ENCODE assay signal across 8 mouse cellular contexts in the genomic region with DNA sequence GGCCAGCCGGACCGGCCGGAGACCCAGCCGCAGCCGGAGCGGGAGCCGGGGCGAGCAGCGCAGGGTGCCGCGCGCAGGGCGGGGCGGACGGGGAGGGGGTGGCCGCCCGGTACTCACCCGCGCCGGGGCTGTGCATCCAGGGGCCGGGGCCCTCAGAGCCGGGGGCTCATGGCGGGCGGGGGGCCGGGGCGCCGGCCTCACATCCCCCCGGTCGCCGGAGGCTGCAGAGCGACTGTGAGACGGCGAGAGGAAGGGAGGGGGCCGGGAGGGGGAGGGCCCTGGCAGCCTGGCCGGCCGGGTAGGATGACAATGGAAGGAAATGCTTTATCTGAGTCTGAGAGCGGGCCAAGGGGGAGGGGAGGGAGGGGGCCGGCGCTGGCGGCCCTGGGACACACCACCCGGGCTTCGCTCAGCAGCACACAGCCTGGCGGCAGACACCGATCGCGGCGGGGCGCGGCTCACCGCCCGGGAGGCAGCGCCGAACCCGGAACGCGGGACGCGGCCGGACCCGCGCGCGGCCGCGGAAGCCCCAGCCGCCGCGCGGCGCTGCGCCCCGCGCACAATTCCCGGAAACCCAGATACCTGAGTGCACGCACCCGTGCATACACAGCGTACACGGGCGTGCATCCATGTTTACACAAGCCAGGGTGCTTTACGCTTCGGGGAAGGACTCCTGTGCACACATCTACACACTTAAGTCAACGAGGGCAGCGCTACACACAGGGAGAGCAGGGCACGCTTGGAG. TPM values are rescaled to one million over a fixed set of nuclear protein-coding genes. Genes with fewer than 3 reads are reported as not detected.
DNase-seq lines count a peak whose midpoint lies in the region; ATAC-seq and TF ChIP-seq lines count a peak whose summit lies in the region.

No protein-coding gene starts in this region.

- TF ChIP-seq CTCF in layer of hippocampus, adult 2 months (conservative IDR thresholded peaks at IDR 0.05) = peak; percentile 40

- no peaks in the 10 kb centered on the region for H3K27me3 ChIP-seq in forebrain, embryonic 14.5 days (replicated peaks; ENCODE audit: control insufficient read depth, insufficient read depth, low read length)
- peaks cover 9% of the 10 kb centered on the region for H3K27me3 ChIP-seq in hindbrain, embryonic 12.5 days
- H3K27me3 ChIP-seq in limb, embryonic 12.5 days = no peaks in the 10 kb centered on the region
- H3K27me3 ChIP-seq in midbrain, embryonic 11.5 days (ENCODE audit: control insufficient read depth, insufficient read depth, low read length) = no peaks in the 10 kb centered on the region

- peak; percentile 84 for ATAC-seq in forebrain, embryonic 14.5 days
- ATAC-seq in hindbrain, embryonic 12.5 days (ENCODE audit: low FRiP score) = peak; percentile 90
- ATAC-seq in limb, embryonic 12.5 days (ENCODE audit: insufficient number of reproducible peaks, insufficient read depth, low FRiP score, low TSS enrichment, low read depth) = peak; percentile 74
- ATAC-seq in midbrain, embryonic 11.5 days (ENCODE audit: low FRiP score) = peak; percentile 90

- peak overlapping the region; percentile 73 for H3K4me2 ChIP-seq in forebrain, embryonic 14.5 days (ENCODE audit: low read length)
- peak overlapping the region; percentile 79 for H3K4me2 ChIP-seq in hindbrain, embryonic 12.5 days (replicated peaks)
- peak overlapping the region; percentile 72 for H3K4me2 ChIP-seq in limb, embryonic 12.5 days
- H3K4me2 ChIP-seq in midbrain, embryonic 11.5 days = peak overlapping the region; percentile 76

- H3K4me1 ChIP-seq in forebrain, embryonic 14.5 days (ENCODE audit: control insufficient read depth, insufficient read depth, low read length) = peaks cover 21% of the 10 kb centered on the region
- peaks cover 61% of the 10 kb centered on the region for H3K4me1 ChIP-seq in hindbrain, embryonic 12.5 days
- H3K4me1 ChIP-seq in limb, embryonic 12.5 days (replicated peaks) = peaks cover 59% of the 10 kb centered on the region
- H3K4me1 ChIP-seq in midbrain, embryonic 11.5 days (ENCODE audit: control insufficient read depth, insufficient read depth, low read length) = peaks cover 28% of the 10 kb centered on the region

- DNase-seq in layer of hippocampus, adult 2 months (ENCODE audit: low spot score in 2 of 2) = peak in 1 of 2 experiments; percentile 59
- DNase-seq in layer of hippocampus, adult 9-10 months (ENCODE audit: low spot score) = no peak
- DNase-seq in cerebellum, adult 11-12 months = peak; percentile 78
- peak; percentile 79 for DNase-seq in forebrain, embryonic 14.5 days (ENCODE audit: low spot score)
- DNase-seq in midbrain, embryonic 11.5 days (ENCODE audit: low spot score, missing footprints) = peak; percentile 96
- DNase-seq in spleen, postnatal 4 days (ENCODE audit: low spot score in 2 of 2) = peak; percentile 44 to 77

- under 1% methylated on average over 72 of the region's 84 CpGs for WGBS in forebrain, embryonic 14.5 days
- under 1% methylated on average over 73 of the region's 84 CpGs for WGBS in hindbrain, embryonic 12.5 days
- WGBS in limb, embryonic 12.5 days = 1% methylated on average over 61 of the region's 84 CpGs
- WGBS in midbrain, embryonic 11.5 days = under 1% methylated on average over 72 of the region's 84 CpGs

- H3K9ac ChIP-seq in forebrain, embryonic 14.5 days (ENCODE audit: low read length) = peak overlapping the region; percentile 98
- H3K9ac ChIP-seq in hindbrain, embryonic 12.5 days = peak overlapping the region; percentile 99
- peak overlapping the region; percentile 100 for H3K9ac ChIP-seq in limb, embryonic 12.5 days (replicated peaks)
- H3K9ac ChIP-seq in midbrain, embryonic 11.5 days (ENCODE audit: low read length) = peak overlapping the region; percentile 99

- H3K27ac ChIP-seq in layer of hippocampus, adult 2 months = peak overlapping the region; percentile 97
- peak overlapping the region; percentile 95 for H3K27ac ChIP-seq in forebrain, embryonic 14.5 days (ENCODE audit: low read depth, low read length)
- peak overlapping the region; percentile 97 for H3K27ac ChIP-seq in hindbrain, embryonic 12.5 days
- H3K27ac ChIP-seq in limb, embryonic 12.5 days = peak overlapping the region; percentile 98
- H3K27ac ChIP-seq in midbrain, embryonic 11.5 days (ENCODE audit: low read depth, low read length) = peak overlapping the region; percentile 91

- no peaks in the 10 kb centered on the region for H3K9me3 ChIP-seq in forebrain, embryonic 14.5 days (replicated peaks; ENCODE audit: control insufficient read depth, low read length)
- H3K9me3 ChIP-seq in hindbrain, embryonic 12.5 days (replicated peaks) = no peaks in the 10 kb centered on the region
- H3K9me3 ChIP-seq in limb, embryonic 12.5 days = no peaks in the 10 kb centered on the region
- H3K9me3 ChIP-seq in midbrain, embryonic 11.5 days (ENCODE audit: control insufficient read depth, low read length) = no peaks in the 10 kb centered on the region

- no peaks in the 10 kb centered on the region for H3K36me3 ChIP-seq in forebrain, embryonic 14.5 days (ENCODE audit: control insufficient read depth, insufficient read depth, low read length)
- no peaks in the 10 kb centered on the region for H3K36me3 ChIP-seq in hindbrain, embryonic 12.5 days
- H3K36me3 ChIP-seq in limb, embryonic 12.5 days = no peaks in the 10 kb centered on the region
- no peaks in the 10 kb centered on the region for H3K36me3 ChIP-seq in midbrain, embryonic 11.5 days (ENCODE audit: control insufficient read depth, insufficient read depth, low read length)

- H3K4me3 ChIP-seq in layer of hippocampus, adult 2 months = peak overlapping the region; percentile 65
- peak overlapping the region; percentile 78 for H3K4me3 ChIP-seq in forebrain, embryonic 14.5 days (ENCODE audit: low read depth, low read length)
- H3K4me3 ChIP-seq in hindbrain, embryonic 12.5 days = peak overlapping the region; percentile 96
- peak overlapping the region; percentile 95 for H3K4me3 ChIP-seq in limb, embryonic 12.5 days (replicated peaks)
- H3K4me3 ChIP-seq in midbrain, embryonic 11.5 days (ENCODE audit: low read depth, low read length) = peak overlapping the region; percentile 91

RNA-seq across cellular contexts. Expression of a gene that starts 12.9 kb away (rescaled TPM):
- total RNA-seq in layer of hippocampus, adult 2 months (2021) = 10 to 100 TPM; 23.8 to 28.5 TPM
- 19.5 and 20.0 TPM in 2 replicates for polyA plus RNA-seq in forebrain, embryonic 14.5 days (2014; fragmentation: Nextera tagmentation; extraction: Ambion mirVana)
- polyA plus RNA-seq in hindbrain, embryonic 12.5 days (2016; fragmentation: Nextera tagmentation; extraction: Ambion mirVana) = 26.7 and 29.1 TPM in 2 replicates
- 31.5 and 33.6 TPM in 2 replicates for polyA plus RNA-seq in limb, embryonic 12.5 days (2016; fragmentation: Nextera tagmentation; extraction: Ambion mirVana)
- 14.6 and 16.7 TPM in 2 replicates for polyA plus RNA-seq in midbrain, embryonic 11.5 days (2014; fragmentation: Nextera tagmentation; extraction: Ambion mirVana)

RNA-seq across cellular contexts. Expression of a gene that starts 53.1 kb away (rescaled TPM):
- total RNA-seq in layer of hippocampus, adult 2 months (2021) = 100 to 1,000 TPM; 133 to 135 TPM
- polyA plus RNA-seq in forebrain, embryonic 14.5 days (2014; fragmentation: Nextera tagmentation; extraction: Ambion mirVana) = 65.4 and 69.1 TPM in 2 replicates
- 41.6 and 43.3 TPM in 2 replicates for polyA plus RNA-seq in hindbrain, embryonic 12.5 days (2016; fragmentation: Nextera tagmentation; extraction: Ambion mirVana)
- 34.2 and 36.6 TPM in 2 replicates for polyA plus RNA-seq in limb, embryonic 12.5 days (2016; fragmentation: Nextera tagmentation; extraction: Ambion mirVana)
- polyA plus RNA-seq in midbrain, embryonic 11.5 days (2014; fragmentation: Nextera tagmentation; extraction: Ambion mirVana) = 32.6 and 33.6 TPM in 2 replicates
